Mouse (Mus musculus) embryonic facial prominence, embryonic 12.5 days (tissue): ENCODE results near the gene Insr. TPM values are rescaled to one million over a fixed set of nuclear protein-coding genes. Genes with fewer than 3 reads are reported as not detected.
"Not testable (repeated sequence)": the region's sequence is repeated elsewhere in the genome, so short reads cannot be mapped to it uniquely, and the experiment has no call there.

ENCODE experiments used
- ATAC-seq: fragments of 200-750 bp; cut with Nextera tagmentation; 2 replicates; pipeline ENCODE4 v1.8.0; 2017; ENCODE audit not compliant: insufficient number of reproducible peaks, insufficient read depth, low FRiP score, low TSS enrichment
- H3K27ac ChIP-seq: fragments of 300-500 bp; sonication (generic); 2 replicates; pipeline ENCODE4 v1.5.1; 2016; ENCODE audit warnings: mild to moderate bottlenecking
- H3K27me3 ChIP-seq: fragments of 300-500 bp; sonication (generic); 2 replicates; pipeline ENCODE4 v1.6.1; 2016; ENCODE audit warnings: mild to moderate bottlenecking, moderate library complexity
- H3K36me3 ChIP-seq: fragments of 300-500 bp; sonication (generic); 2 replicates; pipeline ENCODE4 v1.6.1; 2016; ENCODE audit warnings: mild to moderate bottlenecking
- H3K4me1 ChIP-seq: fragments of 300-500 bp; sonication (generic); 2 replicates; pipeline ENCODE4 v1.6.1; 2016
- H3K4me2 ChIP-seq: fragments of 300-500 bp; sonication (generic); replicated peaks from 2 replicates; pipeline ENCODE4 v1.6.1; 2016; ENCODE audit warnings: mild to moderate bottlenecking, moderate library complexity
- H3K4me3 ChIP-seq: fragments of 300-500 bp; sonication (generic); 2 replicates; pipeline ENCODE4 v1.5.1; 2016; ENCODE audit warnings: mild to moderate bottlenecking
- H3K9ac ChIP-seq: fragments of 300-500 bp; sonication (generic); 2 replicates; pipeline ENCODE4 v1.6.1; 2016; ENCODE audit warnings: mild to moderate bottlenecking, moderate library complexity
- H3K9me3 ChIP-seq: fragments of 300-500 bp; sonication (generic); 2 replicates; pipeline ENCODE4 v1.6.1; 2016; ENCODE audit warnings: mild to moderate bottlenecking, moderate library complexity
- WGBS: fragments of 180-500 bp; shearing (Covaris S2); methylation state at CpG from one replicate; pipeline ENCODE4 v1.1.7; 2016; 5-methylcytosine and 5-hydroxymethylcytosine counted together
- polyA plus RNA-seq: library from polyadenylated mRNA; unstranded; fragments of >200 nt; fragmentation: Nextera tagmentation; extraction: Ambion mirVana; gene quantifications from 2 replicates; pipeline ENCODE4 v1.2.1, GENCODE M21; 2016

The Insr gene
- polyA plus RNA-seq, 1 experiment from 2014 or later: 38.1 TPM

- H3K9me3 ChIP-seq: no peaks in the 10 kb centered on the region
- no peak overlapping the region for H3K4me2 ChIP-seq
- H3K4me1 ChIP-seq: peaks cover 17% of the 10 kb centered on the region
- no peak for ATAC-seq
- WGBS: 84% methylated on average over 9 of the region's 9 CpGs
- H3K36me3 ChIP-seq: peaks cover 8% of the 10 kb centered on the region; the same call in 1 of the 2 replicates
- H3K27ac ChIP-seq: no peak overlapping the region
- H3K9ac ChIP-seq: no peak overlapping the region
- H3K4me3 ChIP-seq: no peak overlapping the region
- H3K27me3 ChIP-seq: no peaks in the 10 kb centered on the region
Observed at GRCm38 (mm10) chr8:3211456-3211855, 68.0 kb downstream of the Insr start.

DNA sequence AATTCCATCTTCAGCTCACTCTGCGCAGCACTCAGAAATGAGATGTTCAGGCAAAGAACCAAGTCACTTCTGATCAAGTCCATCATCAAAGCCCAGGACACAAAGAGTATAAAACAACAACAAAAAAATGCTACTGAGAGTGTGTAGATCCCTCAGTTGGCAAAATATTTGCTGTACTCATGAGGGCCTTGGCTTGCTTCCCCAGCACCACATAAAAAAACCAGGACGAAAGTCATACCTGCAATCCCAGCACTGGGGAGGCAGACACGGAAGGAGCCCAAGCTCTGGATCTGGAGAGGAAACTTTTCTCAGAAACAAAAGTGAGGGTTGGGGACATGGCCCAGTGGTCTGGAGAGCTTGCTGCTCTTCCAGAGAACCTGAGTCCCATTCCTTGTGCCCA lies 69.5 kb downstream of the Insr start:
- Histone ChIP-seq H3K4me2 (no peak overlapping the region), H3K4me1 (peaks cover 8% of the 10 kb centered on the region; the same call in 1 of the 2 replicates), H3K27me3 (no peaks in the 10 kb centered on the region), H3K36me3 (peaks cover 13% of the 10 kb centered on the region; the same call in 1 of the 2 replicates), H3K27ac (peak overlapping the region; percentile 82), H3K9ac (no peak overlapping the region), H3K9me3 (no peaks in the 10 kb centered on the region), H3K4me3 (no peak overlapping the region)
- ATAC-seq: no peak
- WGBS: 84% methylated on average over 3 of the region's 3 CpGs

DNA sequence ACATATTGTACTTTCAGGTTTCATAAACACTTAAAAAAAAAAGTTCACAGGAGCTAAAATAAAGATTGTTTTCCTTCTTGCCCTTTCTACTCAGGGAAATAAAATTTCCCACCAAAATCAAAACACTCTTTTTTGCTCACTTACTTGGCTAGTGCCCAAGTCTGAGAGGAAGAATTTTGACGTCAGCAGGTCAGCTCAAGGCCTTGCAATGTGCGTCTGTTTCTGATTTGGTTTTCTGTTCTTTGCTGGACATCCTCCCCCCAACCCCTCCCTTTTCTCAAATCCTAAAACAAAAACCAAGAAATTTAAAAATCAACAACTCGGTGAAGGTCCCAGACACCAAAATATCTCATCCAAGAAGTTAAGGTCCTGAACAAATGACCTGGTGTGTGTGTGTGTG lies 70.1 kb downstream of the Insr start:
- 0 out of 2 replicates have a peak, but pooled peaks have one; percentile 24 for ATAC-seq
- 23% methylated on average over 3 of the region's 3 CpGs for WGBS
- peak overlapping the region; percentile 82 for H3K27ac ChIP-seq

GRCm38 (mm10) chr8:3208729-3209128 lies 70.7 kb downstream of the Insr start:
- H3K9ac ChIP-seq: no peak overlapping the region
- no peak overlapping the region for H3K27ac ChIP-seq
- H3K36me3 ChIP-seq: peaks cover 21% of the 10 kb centered on the region
- peaks cover 7% of the 10 kb centered on the region; the same call in 1 of the 2 replicates for H3K4me1 ChIP-seq
- H3K4me3 ChIP-seq: no peak overlapping the region
- no peak for ATAC-seq
- H3K4me2 ChIP-seq: no peak overlapping the region
- no peaks in the 10 kb centered on the region for H3K27me3 ChIP-seq
- no peaks in the 10 kb centered on the region for H3K9me3 ChIP-seq

More for the DNA sequence above, 70.1 kb downstream of the Insr start:
- no peaks in the 10 kb centered on the region for H3K27me3 ChIP-seq
- H3K4me2 ChIP-seq: no peak overlapping the region
- H3K36me3 ChIP-seq: peaks cover 19% of the 10 kb centered on the region
- no peaks in the 10 kb centered on the region for H3K9me3 ChIP-seq
- no peak overlapping the region for H3K9ac ChIP-seq
- H3K4me1 ChIP-seq: peaks cover 7% of the 10 kb centered on the region; the same call in 1 of the 2 replicates
- H3K4me3 ChIP-seq: no peak overlapping the region

- no peak overlapping the region for H3K27ac ChIP-seq
- H3K27me3 ChIP-seq: no peaks in the 10 kb centered on the region
- 85% methylated on average over 3 of the region's 3 CpGs for WGBS
- H3K36me3 ChIP-seq: peaks cover 42% of the 10 kb centered on the region
- peaks cover 6% of the 10 kb centered on the region; the same call in 1 of the 2 replicates for H3K4me1 ChIP-seq
- H3K9ac ChIP-seq: no peak overlapping the region
- no peak for ATAC-seq
- no peak overlapping the region for H3K4me2 ChIP-seq
- H3K9me3 ChIP-seq: no peaks in the 10 kb centered on the region
- no peak overlapping the region for H3K4me3 ChIP-seq
Observed at GRCm38 (mm10) chr8:3204758-3205443, 74.5 kb downstream of the Insr start.

DNA sequence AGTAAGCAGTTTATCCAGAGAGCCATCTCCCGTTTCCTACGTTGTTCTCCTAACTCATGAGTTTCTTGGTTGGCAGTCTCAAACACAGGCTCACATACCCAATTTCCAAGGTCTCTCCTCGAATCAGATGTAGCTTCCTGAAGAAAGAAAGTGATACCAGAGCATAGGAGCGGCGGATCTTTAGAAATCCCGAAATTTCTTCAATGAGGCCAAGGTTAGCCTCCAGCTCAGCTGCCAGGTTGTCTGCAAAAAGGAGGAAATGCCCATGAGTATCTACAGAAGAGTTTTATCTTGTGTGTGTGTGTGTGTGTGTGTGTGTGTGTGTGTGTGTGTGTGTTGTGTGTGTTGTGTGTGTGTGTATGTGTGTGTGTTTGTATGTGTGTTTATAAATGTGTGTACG lies 76.6 kb downstream of the Insr start:
- no peaks in the 10 kb centered on the region for H3K9me3 ChIP-seq
- ATAC-seq: no peak
- no peak overlapping the region for H3K4me3 ChIP-seq
- H3K36me3 ChIP-seq: peaks cover 50% of the 10 kb centered on the region
- H3K27me3 ChIP-seq: no peaks in the 10 kb centered on the region
- H3K9ac ChIP-seq: no peak overlapping the region
- H3K4me1 ChIP-seq: no peaks in the 10 kb centered on the region
- H3K27ac ChIP-seq: no peak overlapping the region
- WGBS: 91% methylated on average over 7 of the region's 7 CpGs
- H3K4me2 ChIP-seq: no peak overlapping the region

DNA sequence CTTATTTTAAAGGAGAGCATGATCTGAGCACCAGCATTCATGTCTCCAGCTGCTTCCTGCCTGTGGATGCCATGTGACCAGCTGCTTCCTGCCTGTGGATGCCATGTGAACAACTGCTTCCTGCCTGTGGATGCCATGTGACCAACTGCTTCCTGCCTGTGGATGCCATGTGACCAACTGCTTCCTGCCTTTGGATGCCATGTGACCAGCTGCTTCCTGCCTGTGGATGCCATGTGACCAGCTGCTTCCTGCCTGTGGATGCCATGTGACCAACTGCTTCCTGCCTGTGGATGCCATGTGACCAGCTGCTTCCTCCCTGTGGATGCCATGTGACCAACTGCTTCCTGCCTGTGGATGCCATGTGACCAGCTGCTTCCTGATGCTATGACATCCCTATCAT lies 85.1 kb downstream of the Insr start:
- not testable (repeated sequence) for H3K9ac ChIP-seq, H3K27me3 ChIP-seq, H3K4me2 ChIP-seq, H3K4me3 ChIP-seq, H3K4me1 ChIP-seq, ATAC-seq, H3K9me3 ChIP-seq, H3K27ac ChIP-seq
- H3K36me3 ChIP-seq: peaks cover 71% of the 10 kb centered on the region

DNA sequence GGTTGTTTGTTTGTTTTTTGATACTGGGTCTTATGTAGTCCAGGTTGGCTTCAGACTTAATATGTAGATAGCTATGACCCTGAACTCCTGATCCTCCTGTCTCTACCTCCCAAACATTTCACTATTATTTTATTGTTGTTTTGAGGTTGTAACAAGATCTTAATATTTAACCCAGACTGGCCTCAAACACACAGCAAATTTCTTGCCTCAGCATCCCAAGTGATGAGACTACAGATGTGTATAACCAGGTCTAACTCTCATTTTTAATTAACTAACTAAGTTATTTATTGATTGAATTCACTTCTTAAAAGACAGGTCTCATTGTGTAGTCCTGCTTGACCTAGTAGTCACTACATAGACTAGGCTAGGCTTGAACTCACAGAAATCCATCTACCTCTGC lies 88.4 kb downstream of the Insr start:
- ATAC-seq: no peak
- Histone ChIP-seq H3K4me2 (no peak overlapping the region), H3K9ac (no peak overlapping the region), H3K36me3 (peaks cover 79% of the 10 kb centered on the region), H3K9me3 (no peaks in the 10 kb centered on the region), H3K27ac (no peak overlapping the region), H3K4me1 (no peaks in the 10 kb centered on the region), H3K4me3 (no peak overlapping the region), H3K27me3 (no peaks in the 10 kb centered on the region)

DNA sequence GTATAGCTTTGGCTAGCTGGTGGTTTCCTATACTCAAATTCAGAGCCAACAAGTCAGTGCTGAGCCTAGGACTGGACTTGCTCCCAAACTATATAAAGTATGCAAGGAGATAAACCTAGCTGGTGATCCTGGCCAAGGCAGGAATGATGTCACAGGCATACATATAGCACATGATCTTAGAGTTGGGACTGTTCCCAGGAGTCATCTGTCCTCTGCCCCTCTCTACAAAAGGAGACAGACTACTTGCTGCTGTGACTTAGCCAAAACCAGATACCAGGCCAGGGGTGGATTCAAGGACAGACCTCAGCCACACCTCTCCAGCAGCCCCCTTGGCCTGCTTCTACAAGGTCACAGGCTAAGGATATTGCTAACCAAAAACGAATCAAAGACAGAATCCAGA lies 92.0 kb downstream of the Insr start:
- H3K4me3 ChIP-seq: no peak overlapping the region
- 81% methylated on average over 1 of the region's 1 CpGs for whole genome bisulfite sequencing
- ATAC-seq: no peak
- no peak overlapping the region for H3K9ac ChIP-seq
- H3K27me3 ChIP-seq: no peaks in the 10 kb centered on the region
- H3K9me3 ChIP-seq: no peaks in the 10 kb centered on the region
- no peaks in the 10 kb centered on the region for H3K4me1 ChIP-seq
- H3K36me3 ChIP-seq: peaks cover 73% of the 10 kb centered on the region
- no peak overlapping the region for H3K27ac ChIP-seq
- no peak overlapping the region for H3K4me2 ChIP-seq

DNA sequence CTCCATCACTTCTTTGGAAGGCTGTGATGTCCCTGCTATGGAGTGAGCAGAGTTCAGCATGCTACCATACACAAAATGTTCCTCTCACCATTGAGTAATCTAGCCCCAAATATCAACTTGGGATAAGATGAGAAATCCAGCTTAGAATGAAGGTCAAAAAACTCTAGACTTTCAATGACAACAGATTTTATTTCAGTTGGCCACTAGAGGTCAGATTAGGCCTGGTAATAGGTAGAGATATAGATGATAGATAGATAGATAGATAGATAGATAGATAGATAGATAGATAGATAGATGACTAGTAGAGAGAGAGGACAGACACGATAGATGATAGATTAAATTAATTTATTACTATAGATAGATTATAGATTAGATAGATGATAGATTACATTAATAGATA lies 99.5 kb downstream of the Insr start:
- no peak overlapping the region for H3K4me3 ChIP-seq
- no peak overlapping the region for H3K27ac ChIP-seq
- H3K27me3 ChIP-seq: no peaks in the 10 kb centered on the region
- H3K9ac ChIP-seq: 0 out of 2 replicates have a peak overlapping the region, but pooled peaks have one; percentile 10
- H3K9me3 ChIP-seq: 0 out of 2 replicates have a peak, but pooled peaks cover 7% of the 10 kb centered on the region
- no peak overlapping the region for H3K4me2 ChIP-seq
- ATAC-seq: no peak
- H3K36me3 ChIP-seq: peaks cover 39% of the 10 kb centered on the region
- 67% methylated on average over 1 of the region's 1 CpGs for WGBS
- no peaks in the 10 kb centered on the region for H3K4me1 ChIP-seq

GRCm38 (mm10) chr8:3177440-3177839 lies 102.0 kb downstream of the Insr start:
- Histone ChIP-seq H3K4me2 (no peak overlapping the region), H3K27ac (no peak overlapping the region), H3K9me3 (0 out of 2 replicates have a peak, but pooled peaks cover 7% of the 10 kb centered on the region), H3K36me3 (peaks cover 42% of the 10 kb centered on the region), H3K9ac (no peak overlapping the region), H3K4me1 (no peaks in the 10 kb centered on the region), H3K27me3 (no peaks in the 10 kb centered on the region), H3K4me3 (no peak overlapping the region)
- WGBS: over 99% methylated on average over 4 of the region's 4 CpGs
- ATAC-seq: no peak

GRCm38 (mm10) chr8:3172246-3172645 lies 107.2 kb downstream of the Insr start:
- no peak overlapping the region for H3K9ac ChIP-seq

More at GRCm38 (mm10) chr8:3172246-3172645, 107.2 kb downstream of the Insr start:
- Histone ChIP-seq H3K36me3 (peaks cover 60% of the 10 kb centered on the region), H3K9me3 (0 out of 2 replicates have a peak, but pooled peaks cover 4% of the 10 kb centered on the region), H3K4me3 (no peak overlapping the region), H3K27me3 (no peaks in the 10 kb centered on the region), H3K4me2 (no peak overlapping the region), H3K27ac (no peak overlapping the region), H3K4me1 (no peaks in the 10 kb centered on the region)
- 64% methylated on average over 1 of the region's 1 CpGs for WGBS
- no peak for ATAC-seq
